ENCODE assay signal across 9 mouse cellular contexts in genomic region chr11:107794103-107794493, GRCm38 (mm10). TPM values are rescaled to one million over a fixed set of nuclear protein-coding genes. Genes with fewer than 3 reads are reported as not detected.
DNase-seq lines count a peak whose midpoint lies in the region; ATAC-seq and TF ChIP-seq lines count a peak whose summit lies in the region.
"Had no signal": no experiment of that assay in that cellular context is flagged by ENCODE, and none has a peak within 500 bp of the region (broad histone marks: within the 10 kb centered on the region; RNA-seq: fewer than 3 reads in every experiment).

No protein-coding gene starts in this region.

- ATAC-seq in hindbrain, postnatal 0 days = peak; percentile 46; the same call in 1 of the 2 replicates
- ATAC-seq in midbrain, embryonic 12.5 days (ENCODE audit: low FRiP score, low read depth) = peak; percentile 57
- no peak for ATAC-seq in megakaryocyte progenitor cell, adult 5-6 weeks (replicated peaks; ENCODE audit: poor library complexity)

- peak overlapping the region; percentile 60 for H3K4me2 ChIP-seq in hindbrain, postnatal 0 days (ENCODE audit: low read depth, low read length)
- H3K4me2 ChIP-seq in midbrain, embryonic 12.5 days (replicated peaks) = peak overlapping the region; percentile 91

- WGBS in hindbrain, postnatal 0 days = 1% methylated on average over 35 of the region's 41 CpGs
- WGBS in midbrain, embryonic 12.5 days = under 1% methylated on average over 31 of the region's 41 CpGs

- no peaks in the 10 kb centered on the region; the same call in 1 of the 2 replicates for H3K36me3 ChIP-seq in hindbrain, postnatal 0 days (ENCODE audit: insufficient read depth, low read length)
- peaks cover 17% of the 10 kb centered on the region for H3K36me3 ChIP-seq in midbrain, embryonic 12.5 days

- peak overlapping the region; percentile 83 for H3K9ac ChIP-seq in hindbrain, postnatal 0 days (replicated peaks; ENCODE audit: low read length)
- peak overlapping the region; percentile 90 for H3K9ac ChIP-seq in midbrain, embryonic 12.5 days (replicated peaks)

- no peak; the same call in 1 of the 2 replicates for TF ChIP-seq CTCF in hindbrain, postnatal 0 days (IDR thresholded peaks at IDR 0.05; ENCODE audit: low read depth)

- H3K9me3 ChIP-seq in hindbrain, postnatal 0 days (ENCODE audit: low read length) = no peaks in the 10 kb centered on the region
- H3K9me3 ChIP-seq in midbrain, embryonic 12.5 days = no peaks in the 10 kb centered on the region

- peak overlapping the region; percentile 93 for H3K27ac ChIP-seq in hindbrain, postnatal 0 days
- H3K27ac ChIP-seq in midbrain, embryonic 12.5 days (replicated peaks) = peak overlapping the region; percentile 94

- H3K27me3 ChIP-seq in hindbrain, postnatal 0 days (ENCODE audit: insufficient read depth, low read length) = no peaks in the 10 kb centered on the region
- H3K27me3 ChIP-seq in midbrain, embryonic 12.5 days = peaks cover 30% of the 10 kb centered on the region

- H3K4me1 ChIP-seq in hindbrain, postnatal 0 days (ENCODE audit: insufficient read depth, low read length) = peaks cover 28% of the 10 kb centered on the region
- peaks cover 63% of the 10 kb centered on the region for H3K4me1 ChIP-seq in midbrain, embryonic 12.5 days

- peak; percentile 30 for DNase-seq in adrenal gland, adult 2 months
- DNase-seq in adrenal gland, adult 18-20 months (ENCODE audit: low spot score in 2 of 2) = no peak
- peak; percentile 33 for DNase-seq in ovary, postnatal 36 days (ENCODE audit: low spot score)
- no peak for DNase-seq in ovary, adult 18-20 months (ENCODE audit: low spot score)
- DNase-seq in hindbrain, postnatal 0 days (ENCODE audit: low spot score) = no peak
- no peak for DNase-seq in Muller cell, postnatal 12 days (ENCODE audit: inconsistent ontology term)

- peak overlapping the region; percentile 77 for H3K4me3 ChIP-seq in hindbrain, postnatal 0 days (ENCODE audit: low read length)
- peak overlapping the region; percentile 85 for H3K4me3 ChIP-seq in midbrain, embryonic 12.5 days

RNA-seq across cellular contexts. Expression of gene Cacng4, which starts 0.3 kb away (rescaled TPM):
- 1 to 10 TPM; 1.1 to 1.2 TPM for total RNA-seq in adrenal gland, adult 2 months (2021)
- polyA plus RNA-seq in adrenal gland, adult 2 months (2012; rRNA removed) = 1.2 and 1.6 TPM in 2 replicates
- total RNA-seq in adrenal gland, adult 18-20 months (2021) = 1 to 10 TPM in 1 of 2 experiments, under 1 TPM in 1; 0.96 to 1.2 TPM
- total RNA-seq in hindbrain, postnatal 0 days (2014; rRNA removed) = 79.8 and 88.4 TPM in 2 replicates
- 43.8 and 46.4 TPM in 2 replicates for polyA plus RNA-seq in hindbrain, postnatal 0 days (2015; fragmentation: Nextera tagmentation; extraction: Ambion mirVana)
- polyA plus RNA-seq in midbrain, embryonic 12.5 days (2016; fragmentation: Nextera tagmentation; extraction: Ambion mirVana) = 26.3 and 27.1 TPM in 2 replicates
- not detected in 2 replicates for total RNA-seq in megakaryocyte progenitor cell, adult 5-6 weeks (2015)
- not detected in 2 replicates for total RNA-seq in megakaryocyte progenitor cell, adult 5-6 weeks (2017)
- total RNA-seq: common myeloid progenitor, adult 5-6 weeks had no signal

Comparison
In these comparisons a context has a peak if more than half of its experiments do, and no peak if none do; other contexts are left out.
1. DNase-seq: peak in adrenal gland, adult 2 months (single experiment) and ovary, postnatal 36 days (single experiment); none in adrenal gland, adult 18-20 months (0 of 2), ovary, adult 18-20 months (single experiment), hindbrain, postnatal 0 days (single experiment) and Muller cell, postnatal 12 days (single experiment).
2. RNA of gene Cacng4, which starts 0.3 kb away (total RNA-seq): 79.8 to 88.4 TPM in hindbrain, postnatal 0 days; 1.1 to 1.2 TPM in adrenal gland, adult 2 months, 0.96 to 1.2 TPM in adrenal gland, adult 18-20 months and not detected in megakaryocyte progenitor cell, adult 5-6 weeks; every median in the first group is over 10 times any median in the second.